Mouse (Mus musculus) heart, postnatal 0 days (tissue): ENCODE measurements around the gene Camta1.

Experiments
- CTCF ChIP-seq: IDR thresholded peaks from 2 replicates; pipeline ENCODE4 v1.5.1; 2016; ENCODE audit warnings: antibody characterized with exemption, control low read depth, low read depth
- EP300 ChIP-seq: IDR thresholded peaks from 2 replicates; pipeline ENCODE4 v1.6.1; 2016; ENCODE audit warnings: antibody characterized with exemption, low read depth

DNA sequence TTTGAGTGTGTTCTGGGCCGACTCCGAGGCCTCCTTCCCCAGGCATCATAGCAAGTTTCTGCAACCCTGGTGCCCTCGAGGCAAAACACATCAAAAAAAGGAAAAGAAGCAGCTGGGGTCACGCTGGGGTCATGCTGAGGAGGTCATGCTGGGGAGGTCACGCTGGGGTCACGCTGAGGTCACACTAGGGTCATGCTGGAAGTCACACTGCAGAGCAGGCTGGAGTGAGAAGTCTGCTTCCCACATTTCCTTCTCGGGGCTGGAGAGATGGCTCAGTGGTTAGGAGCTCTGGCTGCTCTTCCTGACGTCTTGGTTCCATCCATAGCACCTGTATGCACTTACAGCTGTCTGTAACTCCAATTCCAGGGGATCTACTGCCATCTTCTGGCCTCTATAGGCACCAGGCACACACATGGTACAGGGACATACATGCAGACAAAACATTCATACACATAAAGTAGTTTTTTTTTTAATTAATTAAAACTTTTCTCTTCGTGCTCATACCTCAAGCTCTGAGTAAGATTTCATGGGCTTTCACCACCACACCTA is 35.5 kb upstream of the Camta1 start:
- no peak for TF ChIP-seq CTCF
- no peak for TF ChIP-seq EP300
